Mouse (Mus musculus) lung, embryonic 16.5 days (tissue): ENCODE measurements around the gene Dhx29. TPM values are rescaled to one million over a fixed set of nuclear protein-coding genes. Genes with fewer than 3 reads are reported as not detected.

Experiments
- ATAC-seq: fragments of 200-750 bp; cut with Nextera tagmentation; 2 replicates; pipeline ENCODE4 v1.8.0; 2017; ENCODE audit warnings: low read depth, mild to moderate bottlenecking, moderate library complexity
- H3K27ac ChIP-seq: fragments of 300-500 bp; sonication (generic); 2 replicates; pipeline ENCODE4 v1.5.1; 2014; ENCODE audit warnings: mild to moderate bottlenecking, control low read depth, low read length
- H3K27me3 ChIP-seq: fragments of 300-500 bp; sonication (generic); 2 replicates; pipeline ENCODE4 v1.6.1; 2014; ENCODE audit warnings: low read depth, low read length, mixed read lengths; ENCODE audit not compliant: control insufficient read depth, insufficient read depth
- H3K36me3 ChIP-seq: fragments of 300-500 bp; sonication (generic); 2 replicates; pipeline ENCODE4 v1.6.1; 2014; ENCODE audit warnings: low read length; ENCODE audit not compliant: control insufficient read depth, insufficient read depth
- H3K4me1 ChIP-seq: fragments of 300-500 bp; sonication (generic); replicated peaks from 2 replicates; pipeline ENCODE4 v1.6.1; 2014; ENCODE audit warnings: low read length, mixed read lengths; ENCODE audit not compliant: control insufficient read depth, insufficient read depth
- H3K4me2 ChIP-seq: fragments of 300-500 bp; sonication (generic); 2 replicates; pipeline ENCODE4 v1.6.1; 2014; ENCODE audit warnings: low read depth, low read length, control low read depth
- H3K4me3 ChIP-seq: fragments of 300-500 bp; sonication (generic); 2 replicates; pipeline ENCODE4 v1.5.1; 2014; ENCODE audit warnings: mild to moderate bottlenecking, low read length, control low read depth
- H3K9ac ChIP-seq: fragments of 300-500 bp; sonication (generic); 2 replicates; pipeline ENCODE4 v1.6.1; 2014; ENCODE audit warnings: low read length, control low read depth
- H3K9me3 ChIP-seq: fragments of 300-500 bp; sonication (generic); 2 replicates; pipeline ENCODE4 v1.6.1; 2016; ENCODE audit warnings: low read length; ENCODE audit not compliant: control insufficient read depth
- WGBS: fragments of 180-500 bp; shearing (Covaris S2); extraction: QIAGEN DNeasy Blood & Tissue Kit; methylation state at CpG from one replicate; pipeline ENCODE4 v1.1.7; 2014; 5-methylcytosine and 5-hydroxymethylcytosine counted together
- polyA plus RNA-seq: library from polyadenylated mRNA; unstranded; fragments of >200 nt; fragmentation: Nextera tagmentation; extraction: Ambion mirVana; gene quantifications from 2 replicates; pipeline ENCODE4 v1.2.1, GENCODE M21; 2015

Dhx29 gene
- polyA plus RNA-seq, 1 experiment from 2014 or later: 17.8 TPM

DNA sequence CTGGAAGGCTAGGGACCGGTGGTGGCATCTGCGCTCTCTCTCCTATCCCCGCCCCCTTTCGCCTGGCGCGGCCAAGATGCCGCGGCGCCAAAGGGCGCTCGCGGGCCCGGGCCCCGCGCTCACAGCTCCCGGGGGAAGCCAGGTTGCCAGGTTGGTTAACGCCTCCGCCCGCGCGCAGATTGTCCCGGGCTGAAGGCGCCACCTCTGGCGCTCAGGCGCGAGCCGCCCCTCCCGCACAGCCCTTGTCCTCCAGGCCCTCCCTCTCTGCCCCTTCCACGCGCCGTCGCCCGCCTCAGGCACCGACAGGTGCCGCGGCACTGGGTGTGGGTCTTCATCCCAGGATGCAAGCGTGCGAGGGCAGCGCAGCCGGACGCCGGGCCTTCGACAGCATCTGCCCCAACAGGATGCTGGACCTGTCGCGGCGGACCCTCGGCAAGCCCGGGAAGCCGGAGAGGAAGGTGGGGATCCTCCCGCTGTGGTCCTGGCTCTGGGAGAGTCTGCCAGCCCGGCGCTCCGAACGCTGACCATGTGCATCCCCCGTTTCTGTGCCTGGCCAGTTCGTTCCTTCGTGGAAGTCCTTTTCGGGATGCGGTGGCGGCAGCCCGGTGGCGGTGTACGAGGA is 66.4 kb downstream of the Dhx29 start, which contains the start of gene Mcidas:
TSS of gene Mcidas (plus strand) at position 315 of the 622 bp plus-strand sequence.
- peak; percentile 49 for ATAC-seq
- peak within 1 kb of the TSS; percentile 55 for H3K9ac ChIP-seq
- H3K4me1 ChIP-seq: peaks cover 31% of the 10 kb centered on the region
- peaks cover 90% of the 10 kb centered on the region for H3K27me3 ChIP-seq
- under 1% methylated on average over 55 of the region's 63 CpGs for WGBS
- H3K36me3 ChIP-seq: no peaks in the 10 kb centered on the region
- no peaks in the 10 kb centered on the region for H3K9me3 ChIP-seq
- peak within 1 kb of the TSS; percentile 8; the same call in 1 of the 2 replicates for H3K27ac ChIP-seq
- H3K4me3 ChIP-seq: peak within 1 kb of the TSS; percentile 49
- H3K4me2 ChIP-seq: peak within 1 kb of the TSS; percentile 77

DNA sequence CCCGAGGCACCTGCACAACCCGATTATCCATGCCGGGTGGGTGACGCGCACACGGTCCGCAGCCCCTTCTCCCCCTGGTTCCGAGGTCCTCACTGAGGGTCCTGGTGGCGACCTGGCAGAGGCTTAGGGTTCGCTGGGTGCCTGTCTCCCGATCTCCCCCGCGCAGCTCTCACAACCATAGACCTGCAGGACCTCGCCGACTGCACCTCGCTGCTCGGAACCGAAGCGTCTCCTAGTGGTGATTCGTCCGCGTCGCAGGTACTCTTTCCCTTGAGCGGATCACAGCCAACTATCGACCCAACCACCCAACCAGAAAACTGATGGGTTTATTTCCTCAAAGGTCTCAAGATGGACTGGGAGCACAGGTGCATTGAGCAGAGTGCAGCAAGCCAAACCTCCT is 66.9 kb downstream of the Dhx29 start:
- WGBS: 1% methylated on average over 25 of the region's 25 CpGs
- Histone ChIP-seq H3K9me3 (no peaks in the 10 kb centered on the region), H3K27me3 (peaks cover 88% of the 10 kb centered on the region), H3K4me3 (peak overlapping the region; percentile 49), H3K4me1 (peaks cover 26% of the 10 kb centered on the region), H3K9ac (peak overlapping the region; percentile 55), H3K36me3 (no peaks in the 10 kb centered on the region), H3K27ac (no peak overlapping the region; the same call in 1 of the 2 replicates), H3K4me2 (peak overlapping the region; percentile 77)
- ATAC-seq: peak; percentile 54

DNA sequence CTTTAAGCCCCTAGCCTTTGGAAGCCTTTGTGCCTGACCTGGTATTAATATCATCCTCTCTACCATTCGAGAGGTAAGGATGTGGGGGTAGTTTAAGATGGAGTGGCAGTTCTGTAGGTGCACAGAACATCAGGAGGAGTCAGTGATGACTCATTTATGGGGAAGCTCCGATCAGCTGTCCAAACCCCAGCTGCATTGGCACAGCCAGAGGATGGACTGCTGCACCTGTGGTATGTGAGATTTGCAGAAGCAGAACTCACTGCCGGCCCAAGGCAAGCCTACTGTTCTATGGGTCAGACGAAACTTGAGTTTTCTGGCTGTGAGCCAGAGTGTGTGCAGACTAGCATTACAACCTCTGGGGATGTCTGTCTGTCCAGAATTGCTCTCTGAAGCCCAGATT is 69.2 kb downstream of the Dhx29 start:
- Histone ChIP-seq H3K4me1 (peaks cover 8% of the 10 kb centered on the region), H3K27ac (no peak overlapping the region), H3K27me3 (peaks cover 78% of the 10 kb centered on the region), H3K4me3 (no peak overlapping the region), H3K36me3 (no peaks in the 10 kb centered on the region), H3K9ac (no peak overlapping the region), H3K9me3 (no peaks in the 10 kb centered on the region), H3K4me2 (no peak overlapping the region)
- 46% methylated on average over 4 of the region's 4 CpGs for WGBS
- no peak for ATAC-seq

DNA sequence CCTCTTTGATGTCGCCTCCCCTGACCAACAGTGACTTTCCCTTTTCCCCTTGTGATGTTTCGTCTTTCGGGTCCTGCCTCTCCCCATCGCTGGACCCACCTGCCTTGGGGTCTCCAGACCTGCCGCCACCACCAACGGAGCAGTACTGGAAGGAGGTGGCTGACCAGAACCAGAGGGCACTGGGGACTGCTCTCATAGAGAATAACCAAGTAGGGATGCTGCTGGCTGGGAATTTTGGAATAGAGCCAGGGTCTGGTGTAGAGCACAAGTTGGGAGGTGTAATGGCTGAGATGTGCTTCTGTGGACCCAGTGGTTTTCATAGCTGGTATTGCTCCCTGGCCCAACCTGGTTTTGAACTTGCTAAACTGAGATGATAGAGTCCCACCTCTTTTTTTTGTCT is 70.1 kb downstream of the Dhx29 start:
- Histone ChIP-seq H3K27ac (no peak overlapping the region), H3K9ac (no peak overlapping the region), H3K9me3 (no peaks in the 10 kb centered on the region), H3K36me3 (no peaks in the 10 kb centered on the region), H3K4me2 (no peak overlapping the region), H3K27me3 (peaks cover 72% of the 10 kb centered on the region), H3K4me1 (peaks cover 8% of the 10 kb centered on the region), H3K4me3 (no peak overlapping the region)
- ATAC-seq: no peak
- WGBS: 73% methylated on average over 6 of the region's 6 CpGs

DNA sequence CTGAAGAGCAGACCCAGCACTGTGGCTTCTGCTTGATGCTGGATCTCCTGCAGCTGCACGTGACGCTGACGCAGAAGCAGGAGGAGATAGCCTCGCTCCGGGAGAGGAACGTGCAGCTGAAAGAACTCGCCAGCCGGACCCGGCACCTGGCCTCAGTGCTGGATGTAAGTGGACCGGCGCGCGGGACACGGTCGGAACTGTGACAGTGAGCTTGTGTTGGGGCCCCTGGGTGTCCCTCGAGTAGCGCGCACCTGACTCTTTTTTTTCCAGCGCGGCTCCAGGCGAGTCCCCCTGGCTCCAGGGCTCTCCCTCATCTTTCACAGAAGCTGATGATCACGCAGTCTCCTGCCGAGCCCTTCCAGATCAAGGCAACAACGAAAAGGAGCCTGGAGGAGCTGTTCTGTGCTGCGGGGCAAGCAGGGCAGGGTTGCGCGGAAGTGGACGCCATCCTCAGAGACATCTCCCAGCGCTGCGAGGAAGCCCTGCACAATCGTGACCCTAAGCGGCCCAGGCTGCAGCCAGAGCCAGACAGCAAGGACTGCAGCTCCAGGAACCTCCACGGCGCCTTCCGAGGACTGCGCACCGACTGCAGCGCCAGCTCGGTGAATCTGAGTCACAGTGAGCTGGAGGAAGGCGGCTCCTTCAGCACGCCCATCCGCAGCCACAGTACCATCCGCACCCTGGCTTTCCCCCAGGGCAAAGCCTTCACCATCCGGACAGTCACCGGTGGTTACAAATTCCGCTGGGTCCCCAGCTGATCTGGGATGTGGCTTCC is 71.4 kb downstream of the Dhx29 start:
- Histone ChIP-seq H3K9ac (peak overlapping the region; percentile 65), H3K4me3 (peak overlapping the region; percentile 50), H3K4me1 (peaks cover 5% of the 10 kb centered on the region), H3K9me3 (no peaks in the 10 kb centered on the region), H3K27me3 (peaks cover 62% of the 10 kb centered on the region), H3K27ac (0 out of 2 replicates have a peak overlapping the region, but pooled peaks have one; percentile 23), H3K4me2 (peak overlapping the region; percentile 83), H3K36me3 (no peaks in the 10 kb centered on the region)
- WGBS: under 1% methylated on average over 46 of the region's 46 CpGs
- 0 out of 2 replicates have a peak, but pooled peaks have one; percentile 9 for ATAC-seq

DNA sequence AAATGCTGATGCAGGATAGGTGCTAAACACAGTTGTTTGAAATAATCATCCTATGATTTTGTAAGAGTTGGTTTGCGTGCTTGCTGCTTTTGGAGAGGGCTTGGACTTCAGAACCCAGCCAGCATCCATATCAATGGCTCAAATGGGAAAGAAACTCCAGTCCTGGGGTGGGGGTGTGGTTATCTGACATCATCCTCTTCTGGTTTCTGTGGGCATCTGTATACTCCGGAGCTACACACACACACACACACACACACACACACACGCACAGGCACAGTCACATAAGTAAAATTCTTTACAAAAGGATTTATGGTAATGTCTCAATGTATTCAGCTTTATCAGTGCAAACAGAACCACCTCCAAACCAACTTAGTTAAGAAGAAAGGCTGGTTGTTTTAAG is 72.8 kb downstream of the Dhx29 start:
- no peak overlapping the region for H3K4me2 ChIP-seq
- H3K27me3 ChIP-seq: peaks cover 47% of the 10 kb centered on the region
- H3K27ac ChIP-seq: peak overlapping the region; percentile 82

DNA sequence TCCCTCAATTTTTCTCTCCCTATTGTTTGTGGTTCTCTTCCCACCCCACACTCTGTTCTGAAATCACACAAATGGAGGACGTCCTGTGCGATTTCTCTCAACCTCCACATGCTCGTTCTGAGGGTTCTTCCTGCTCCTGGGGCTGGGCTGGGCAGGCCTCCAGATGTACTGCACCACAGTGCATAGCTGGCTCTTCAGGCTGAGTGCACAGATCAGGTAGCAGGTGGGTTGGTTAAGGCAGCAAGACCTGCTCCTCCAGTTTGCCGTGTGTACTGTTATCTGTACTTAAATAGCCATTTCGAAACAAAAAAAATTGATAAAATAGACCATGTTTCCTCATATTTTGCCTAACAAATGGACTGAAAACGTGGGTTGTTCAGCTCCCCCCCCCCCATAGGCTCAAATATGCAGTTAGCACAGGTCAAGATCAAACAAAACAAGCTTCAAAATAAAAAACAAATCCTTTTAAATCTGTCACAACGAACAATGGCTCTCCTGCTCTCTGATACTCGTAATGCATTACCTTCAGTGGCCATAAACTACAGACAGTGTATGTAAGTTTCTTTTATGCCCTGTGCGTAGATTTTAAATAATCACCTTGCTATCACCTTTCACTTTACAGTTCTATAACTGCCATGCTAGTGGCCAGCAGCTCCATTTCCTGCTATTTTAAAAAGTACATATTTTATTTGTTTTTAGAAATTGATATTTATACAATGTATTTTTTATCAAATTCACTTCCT is 73.5 kb downstream of the Dhx29 start:
- H3K9me3 ChIP-seq: no peaks in the 10 kb centered on the region
- no peaks in the 10 kb centered on the region for H3K36me3 ChIP-seq
- H3K27me3 ChIP-seq: peaks cover 41% of the 10 kb centered on the region
- no peak overlapping the region for H3K9ac ChIP-seq
- peak overlapping the region; percentile 82 for H3K27ac ChIP-seq
- H3K4me2 ChIP-seq: peak overlapping the region; percentile 32
- peak; percentile 96 for ATAC-seq
- H3K4me3 ChIP-seq: no peak overlapping the region
- no peaks in the 10 kb centered on the region for H3K4me1 ChIP-seq
- WGBS: 38% methylated on average over 9 of the region's 9 CpGs

More for the DNA sequence above, 72.8 kb downstream of the Dhx29 start:
- H3K9ac ChIP-seq: no peak overlapping the region
- no peak overlapping the region for H3K4me3 ChIP-seq
- H3K9me3 ChIP-seq: no peaks in the 10 kb centered on the region
- H3K4me1 ChIP-seq: no peaks in the 10 kb centered on the region
- 58% methylated on average over 3 of the region's 3 CpGs for WGBS
- peak; percentile 16; the same call in 1 of the 2 replicates for ATAC-seq
- no peaks in the 10 kb centered on the region for H3K36me3 ChIP-seq

DNA sequence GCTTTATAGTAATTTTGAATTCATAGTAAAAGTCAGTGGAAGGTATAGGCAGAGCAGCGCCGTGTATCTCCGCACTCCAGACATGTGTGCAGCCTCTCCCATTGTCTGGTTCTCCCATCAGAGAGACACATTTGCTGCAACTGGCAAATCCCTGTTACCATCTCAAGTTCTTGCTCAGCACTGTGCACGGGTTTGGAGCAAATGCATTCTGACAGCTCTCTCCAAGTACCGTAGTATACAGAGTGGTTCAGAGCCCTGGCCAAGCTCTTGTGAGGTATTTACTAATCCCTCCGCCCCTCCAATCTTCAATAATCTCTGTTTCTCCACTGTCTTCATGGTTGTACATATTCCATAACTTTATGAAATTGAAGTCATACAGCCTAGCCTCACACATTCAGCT is 85.4 kb downstream of the Dhx29 start:
- Histone ChIP-seq H3K4me3 (no peak overlapping the region; the same call in 1 of the 2 replicates), H3K4me2 (peak overlapping the region; percentile 59)
- ATAC-seq: no peak

More for the DNA sequence above, 85.4 kb downstream of the Dhx29 start:
- no peak overlapping the region for H3K27ac ChIP-seq
- WGBS: 77% methylated on average over 6 of the region's 6 CpGs
- H3K36me3 ChIP-seq: no peaks in the 10 kb centered on the region
- 0 out of 2 replicates have a peak, but pooled peaks cover 4% of the 10 kb centered on the region for H3K4me1 ChIP-seq
- H3K9ac ChIP-seq: no peak overlapping the region
- no peaks in the 10 kb centered on the region for H3K9me3 ChIP-seq
- H3K27me3 ChIP-seq: no peaks in the 10 kb centered on the region; the same call in 1 of the 2 replicates
